Mouse (Mus musculus) myocyte (in vitro differentiated cells): ENCODE results near the gene Mettl14. TPM values are rescaled to one million over a fixed set of nuclear protein-coding genes. Genes with fewer than 3 reads are reported as not detected.

ENCODE experiments used
- H3K27me3 ChIP-seq: one replicate; pipeline ENCODE4 v1.6.1; 2011; ENCODE audit not compliant: control insufficient read depth, insufficient read depth, insufficient read length
- H3K36me3 ChIP-seq: one replicate; pipeline ENCODE4 v1.6.1; 2011; ENCODE audit not compliant: control insufficient read depth, insufficient read depth
- H3K4me2 ChIP-seq: one replicate; pipeline ENCODE4 v1.6.1; 2011; ENCODE audit warnings: low read depth, control low read depth
- H3K4me3 ChIP-seq: one replicate; pipeline ENCODE4 v1.5.1; 2011; ENCODE audit warnings: mild to moderate bottlenecking, control low read depth, moderate library complexity
- H3K79me2 ChIP-seq: one replicate; pipeline ENCODE4 v1.6.1; 2011; ENCODE audit not compliant: control insufficient read depth, insufficient read depth
- H3ac ChIP-seq: one replicate; pipeline ENCODE4 v1.6.1; 2011; ENCODE audit not compliant: control insufficient read depth, insufficient read length
- CEBPB ChIP-seq: IDR thresholded peaks from 2 replicates; pipeline ENCODE4 v1.6.1; 2011; ENCODE audit warnings: mild to moderate bottlenecking, moderate library complexity; ENCODE audit not compliant: poor library complexity, insufficient read depth, severe bottlenecking
- E2F4 ChIP-seq: IDR thresholded peaks from one replicate; pipeline ENCODE4 v1.6.1; 2011; ENCODE audit warnings: mild to moderate bottlenecking, control low read depth, moderate library complexity; ENCODE audit not compliant: insufficient read depth
- MAX ChIP-seq: IDR thresholded peaks from one replicate; pipeline ENCODE4 v1.6.1; 2011; ENCODE audit warnings: low read depth, mild to moderate bottlenecking, control low read depth
- MYOD1 ChIP-seq, 3 experiments: IDR thresholded peaks; one replicate each; pipeline ENCODE4 v1.6.1; 2011; ENCODE audit warnings: control low read depth in 2 of 3, low read depth in 2 of 3, mild to moderate bottlenecking in 2 of 3, moderate library complexity in 1 of 3; ENCODE audit not compliant: insufficient read length in 2 of 3, control insufficient read depth in 1 of 3
- MYOG ChIP-seq, 3 experiments: IDR thresholded peaks; one replicate each; pipeline ENCODE4 v1.6.1; 2011; ENCODE audit warnings: control low read depth in 2 of 3, low read depth in 2 of 3, mild to moderate bottlenecking in 2 of 3; ENCODE audit not compliant: insufficient read length in 2 of 3, control insufficient read depth in 1 of 3, insufficient read depth in 1 of 3
- POLR2A ChIP-seq: IDR thresholded peaks from one replicate; pipeline ENCODE4 v1.6.1; 2011; ENCODE audit warnings: low read depth, mild to moderate bottlenecking, control low read depth, moderate library complexity; ENCODE audit not compliant: insufficient read length
- POLR2AphosphoS2 ChIP-seq: IDR thresholded peaks from one replicate; pipeline ENCODE4 v1.6.1; 2011; ENCODE audit warnings: low read depth, control low read depth; ENCODE audit not compliant: insufficient read length
- REST ChIP-seq: IDR thresholded peaks from one replicate; pipeline ENCODE4 v1.6.1; 2011; ENCODE audit warnings: mild to moderate bottlenecking, control low read depth, moderate library complexity; ENCODE audit not compliant: insufficient read depth, insufficient read length
- SRF ChIP-seq: IDR thresholded peaks from one replicate; pipeline ENCODE4 v1.6.1; 2011; ENCODE audit warnings: low read depth; ENCODE audit not compliant: control insufficient read depth, insufficient read length
- TCF12 ChIP-seq: IDR thresholded peaks from one replicate; pipeline ENCODE4 v1.6.1; 2011; ENCODE audit warnings: mild to moderate bottlenecking, control low read depth; ENCODE audit not compliant: poor library complexity, insufficient read depth, severe bottlenecking
- TCF3 ChIP-seq: IDR thresholded peaks from one replicate; pipeline ENCODE4 v1.6.1; 2011; ENCODE audit warnings: low read depth, control low read depth; ENCODE audit not compliant: insufficient read length
- USF1 ChIP-seq: IDR thresholded peaks from one replicate; pipeline ENCODE4 v1.6.1; 2011; ENCODE audit warnings: low read depth, mild to moderate bottlenecking, control low read depth, moderate library complexity
- polyA plus RNA-seq: library from polyadenylated mRNA; unstranded; fragments of >200 nt; fragmentation: generic; extraction: Trizol; gene quantifications from one replicate; pipeline ENCODE4 v1.2.1, GENCODE M21; 2012; ENCODE audit warnings: missing spikeins

The Mettl14 gene
- polyA plus RNA-seq, 1 experiment, result 5.2 TPM

DNA sequence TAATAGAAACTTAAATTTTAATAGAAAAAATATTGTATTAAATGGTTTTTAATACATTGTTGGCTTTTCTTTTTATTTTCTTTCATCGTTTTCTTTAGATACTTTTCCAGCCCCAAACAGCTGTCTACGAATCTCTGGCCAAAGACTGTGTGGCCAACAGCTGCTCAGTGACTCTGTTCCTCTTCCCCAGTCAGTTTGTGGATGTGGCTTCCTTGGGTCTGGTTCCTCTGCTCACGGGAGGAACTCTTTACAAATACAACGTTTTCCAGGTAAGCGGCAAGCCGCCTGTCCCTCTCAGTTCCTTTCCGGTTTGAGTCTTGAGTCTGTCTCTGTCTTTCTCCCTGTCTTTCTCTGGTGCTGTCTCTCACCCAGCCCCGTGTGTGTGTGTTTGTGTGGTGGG lies 35.3 kb downstream of the Mettl14 start:
- TF ChIP-seq TCF12 (no peak), REST (no peak), MYOD1 (IDR thresholded peaks at IDR 0.05; ENCODE audit: control insufficient read depth in 1 of 3, insufficient read length in 2 of 3, low read depth in 2 of 3) (peak in 1 of 3 experiments; percentile 14)
- no peaks in the 10 kb centered on the region for H3K27me3 ChIP-seq
- H3ac ChIP-seq, result no peak overlapping the region
- H3K4me3 ChIP-seq, result no peak overlapping the region
- peaks cover 52% of the 10 kb centered on the region for H3K36me3 ChIP-seq
- H3K4me2 ChIP-seq, result no peak overlapping the region
- no peaks in the 10 kb centered on the region for H3K79me2 ChIP-seq

DNA sequence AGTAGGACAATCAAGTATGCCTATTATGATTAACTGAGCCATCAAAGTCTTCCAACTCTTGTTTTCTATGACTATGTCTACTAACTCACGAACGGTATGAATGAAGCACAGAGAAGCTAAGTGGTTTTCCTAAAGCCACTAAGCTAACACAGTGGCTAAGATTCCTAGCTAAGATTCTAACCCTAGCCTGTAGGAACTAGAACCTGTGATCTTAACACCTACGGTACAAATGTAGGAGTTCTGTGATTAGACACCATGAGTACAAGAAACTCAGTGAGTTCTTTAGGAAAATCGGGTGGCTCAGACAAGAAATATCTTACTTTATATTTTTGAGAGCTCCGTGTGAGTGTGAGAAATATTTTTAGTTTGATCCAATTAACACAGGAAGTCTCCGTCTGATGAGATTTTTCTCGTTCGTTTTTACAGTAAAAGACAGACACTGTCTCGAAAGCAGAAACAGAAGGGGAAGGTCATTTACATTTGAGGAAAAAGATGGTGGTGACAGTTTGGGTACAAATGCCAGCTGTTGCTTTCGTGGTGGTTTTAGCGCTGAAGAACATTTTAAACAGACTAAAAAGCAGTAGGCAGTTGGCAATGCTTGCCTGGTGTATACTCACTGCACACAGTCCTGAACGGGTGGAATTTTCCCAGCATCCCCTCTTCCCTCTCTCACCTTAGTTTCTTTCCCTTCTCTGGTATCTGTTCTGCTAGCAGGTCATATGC lies 37.7 kb downstream of the Mettl14 start:
- H3K4me3 ChIP-seq, result no peak overlapping the region

DNA sequence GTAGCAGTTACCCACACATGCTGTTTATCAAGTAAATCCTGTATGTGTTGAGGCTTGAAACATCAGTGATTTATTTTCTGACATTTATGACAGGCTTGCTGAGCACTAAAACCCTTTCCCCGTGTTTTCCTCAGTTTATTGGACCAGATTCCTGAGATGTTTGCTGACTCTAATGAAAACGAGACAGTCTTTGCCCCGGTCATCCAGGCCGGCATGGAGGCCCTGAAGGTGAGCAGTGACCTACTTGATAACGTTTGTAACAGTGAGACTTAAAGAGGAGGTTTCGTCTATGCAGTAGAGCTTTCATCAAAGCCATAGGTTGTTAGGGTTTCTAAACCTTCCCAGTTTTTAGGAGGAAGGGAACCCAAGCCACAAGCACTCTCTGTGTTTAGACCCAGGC lies 42.2 kb downstream of the Mettl14 start:
- no peaks in the 10 kb centered on the region for H3K79me2 ChIP-seq
- H3K27me3 ChIP-seq, result no peaks in the 10 kb centered on the region
- H3K4me3 ChIP-seq, result no peak overlapping the region
- peaks cover 25% of the 10 kb centered on the region for H3K36me3 ChIP-seq
- H3K4me2 ChIP-seq, result no peak overlapping the region
- H3ac ChIP-seq, result no peak overlapping the region
- TF ChIP-seq MYOG (IDR thresholded peaks at IDR 0.05; ENCODE audit: control insufficient read depth in 1 of 3, insufficient read depth in 1 of 3, insufficient read length in 2 of 3, low read depth in 2 of 3) (no peak), TCF12 (no peak), USF1 (no peak), MAX (no peak), MYOD1 (IDR thresholded peaks at IDR 0.05; ENCODE audit: control insufficient read depth in 1 of 3, insufficient read length in 2 of 3, low read depth in 2 of 3) (no peak), POLR2AphosphoS2 (no peak), REST (no peak), CEBPB (no peak), E2F4 (no peak), SRF (no peak), TCF3 (no peak), POLR2A (no peak)

More for the DNA sequence above, 37.7 kb downstream of the Mettl14 start:
- Histone ChIP-seq H3K4me2 (no peak overlapping the region), H3K79me2 (no peaks in the 10 kb centered on the region), H3K36me3 (peaks cover 52% of the 10 kb centered on the region), H3K27me3 (no peaks in the 10 kb centered on the region), H3ac (no peak overlapping the region)
- no peak for TF ChIP-seq USF1
- no peak for TF ChIP-seq POLR2A
- no peak for TF ChIP-seq TCF12
- no peak for TF ChIP-seq E2F4
- TF ChIP-seq MAX, result no peak
- TF ChIP-seq MYOG (IDR thresholded peaks at IDR 0.05; ENCODE audit: control insufficient read depth in 1 of 3, insufficient read depth in 1 of 3, insufficient read length in 2 of 3, low read depth in 2 of 3), result no peak
- no peak for TF ChIP-seq MYOD1 (IDR thresholded peaks at IDR 0.05; ENCODE audit: control insufficient read depth in 1 of 3, insufficient read length in 2 of 3, low read depth in 2 of 3)
- no peak for TF ChIP-seq SRF

DNA sequence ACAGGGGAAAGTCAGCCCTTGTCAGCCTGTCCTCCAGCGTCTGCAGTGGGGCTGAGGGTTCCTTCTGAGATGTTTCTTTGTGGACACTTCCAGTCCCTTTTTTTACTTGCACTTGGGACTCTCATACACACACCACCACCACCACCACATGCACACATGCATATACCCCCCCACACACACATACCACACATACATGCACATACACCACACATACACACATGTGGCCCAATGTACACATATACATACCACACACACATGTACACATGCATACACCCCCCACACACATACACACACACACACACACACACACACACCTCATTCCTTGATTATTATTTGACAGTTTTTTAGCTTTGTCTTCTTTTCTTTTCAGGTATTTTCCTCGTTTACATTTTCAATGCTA lies 44.9 kb downstream of the Mettl14 start:
- Histone ChIP-seq H3K36me3 (peaks cover 18% of the 10 kb centered on the region), H3K4me2 (no peak overlapping the region), H3K79me2 (no peaks in the 10 kb centered on the region), H3K4me3 (no peak overlapping the region), H3ac (no peak overlapping the region), H3K27me3 (no peaks in the 10 kb centered on the region)
- TF ChIP-seq POLR2AphosphoS2, result no peak
- no peak for TF ChIP-seq SRF
- no peak for TF ChIP-seq MYOG (IDR thresholded peaks at IDR 0.05; ENCODE audit: control insufficient read depth in 1 of 3, insufficient read depth in 1 of 3, insufficient read length in 2 of 3, low read depth in 2 of 3)

DNA sequence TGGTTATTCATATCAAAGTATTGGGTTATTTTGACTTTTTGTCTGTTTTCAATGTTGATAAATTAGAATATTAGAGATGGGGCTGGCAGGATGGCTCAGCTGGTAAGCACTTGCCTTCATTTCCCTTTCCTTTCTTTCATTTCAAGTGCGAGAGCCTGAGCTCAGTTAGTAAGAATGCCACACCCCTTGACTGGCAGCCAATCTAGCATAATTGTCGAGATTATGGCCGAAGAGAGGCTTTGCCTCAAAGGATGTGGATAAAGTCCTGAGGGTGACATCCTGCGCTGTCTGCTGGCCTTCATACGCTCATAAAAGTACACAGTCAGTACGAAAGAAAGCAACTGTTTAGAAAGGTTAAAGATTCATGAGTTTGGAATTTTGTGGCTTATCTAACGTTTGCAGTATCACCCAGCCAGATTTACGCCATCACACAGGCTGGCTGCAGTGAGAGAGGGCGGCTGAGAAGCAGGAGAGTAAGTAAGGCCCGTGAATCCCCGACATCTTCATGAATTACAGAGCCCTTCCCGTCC lies 47.2 kb downstream of the Mettl14 start:
- TF ChIP-seq POLR2AphosphoS2, result no peak
- no peak for TF ChIP-seq CEBPB
- no peak for TF ChIP-seq E2F4
- no peak for TF ChIP-seq MAX
- TF ChIP-seq MYOD1 (IDR thresholded peaks at IDR 0.05; ENCODE audit: control insufficient read depth in 1 of 3, insufficient read length in 2 of 3, low read depth in 2 of 3), result no peak
- TF ChIP-seq TCF12, result no peak
- Histone ChIP-seq H3K4me2 (peak overlapping the region; percentile 67), H3K79me2 (peaks cover 3% of the 10 kb centered on the region), H3K4me3 (no peak overlapping the region), H3K27me3 (no peaks in the 10 kb centered on the region), H3K36me3 (peaks cover 4% of the 10 kb centered on the region), H3ac (no peak overlapping the region)
